Mouse (Mus musculus): ENCODE measurements around the gene Zswim3.
"Not testable (repeated sequence)": the region's sequence is repeated elsewhere in the genome, so short reads cannot be mapped to it uniquely, and the experiment has no call there.

The Zswim3 gene

GRCm38 (mm10) chr2:164781876-164782275 lies 23.0 kb upstream of the Zswim3 start:
- no peak for DNase-seq (ENCODE audit: low spot score in 2 of 2)

- no peak for DNase-seq (ENCODE audit: low spot score in 2 of 2)
These were observed 20.8 kb upstream of the Zswim3 start for GRCm38 (mm10) chr2:164783926-164784581.

- no peak for DNase-seq (ENCODE audit: low spot score in 2 of 2)
These were observed 20.0 kb upstream of the Zswim3 start for GRCm38 (mm10) chr2:164784869-164785420.

DNA sequence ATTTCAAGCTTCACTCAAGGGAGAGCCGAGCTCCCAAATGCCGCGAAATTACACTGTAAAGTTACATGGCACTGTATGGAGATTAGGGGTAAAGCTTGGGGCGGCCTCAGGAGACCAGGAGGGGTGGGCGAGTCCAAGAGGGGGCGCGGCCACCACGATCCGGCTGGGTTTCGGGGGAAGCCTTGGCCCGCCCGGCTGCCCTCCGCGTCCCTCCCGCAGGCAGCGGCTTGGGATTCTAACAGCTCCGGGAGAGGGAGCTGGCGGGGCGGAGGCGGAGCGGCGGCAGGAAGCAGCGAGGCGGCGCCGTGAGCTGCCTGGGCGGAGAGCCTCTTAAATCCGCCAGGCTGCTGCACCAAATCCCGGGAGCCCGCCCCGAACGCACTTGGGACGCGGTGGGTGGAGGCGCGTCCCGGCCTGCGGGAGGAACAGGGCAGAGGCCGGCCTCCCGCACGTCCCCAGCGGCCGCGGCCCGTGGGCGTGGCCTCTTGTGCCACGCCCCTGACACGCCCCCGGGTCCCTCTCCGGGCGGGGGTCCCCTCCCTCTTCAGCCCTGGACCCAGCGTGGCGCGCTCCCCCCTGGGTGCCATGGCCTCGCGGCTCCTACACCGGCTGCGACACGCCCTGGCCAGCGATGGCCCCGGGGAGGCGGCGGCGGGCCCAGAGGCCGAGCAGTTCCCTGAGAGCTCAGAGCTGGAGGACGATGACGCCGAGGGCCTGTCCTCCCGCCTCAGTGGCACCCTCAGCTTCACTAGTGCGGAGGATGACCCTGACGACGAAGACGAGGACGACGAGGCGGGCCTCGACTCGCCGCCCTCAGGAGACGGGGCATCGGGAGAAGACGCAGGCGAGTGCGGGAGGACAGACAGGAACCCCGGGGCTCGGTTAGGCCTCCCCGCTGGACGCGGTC lies 19.2 kb upstream of the Zswim3 start, which contains the start of gene Snx21:
Gene Snx21, plus strand, starts transcription at position 343 of the 907 bp plus-strand sequence.
- peak; percentile 83 to 92 for DNase-seq (ENCODE audit: low spot score in 2 of 2)

DNA sequence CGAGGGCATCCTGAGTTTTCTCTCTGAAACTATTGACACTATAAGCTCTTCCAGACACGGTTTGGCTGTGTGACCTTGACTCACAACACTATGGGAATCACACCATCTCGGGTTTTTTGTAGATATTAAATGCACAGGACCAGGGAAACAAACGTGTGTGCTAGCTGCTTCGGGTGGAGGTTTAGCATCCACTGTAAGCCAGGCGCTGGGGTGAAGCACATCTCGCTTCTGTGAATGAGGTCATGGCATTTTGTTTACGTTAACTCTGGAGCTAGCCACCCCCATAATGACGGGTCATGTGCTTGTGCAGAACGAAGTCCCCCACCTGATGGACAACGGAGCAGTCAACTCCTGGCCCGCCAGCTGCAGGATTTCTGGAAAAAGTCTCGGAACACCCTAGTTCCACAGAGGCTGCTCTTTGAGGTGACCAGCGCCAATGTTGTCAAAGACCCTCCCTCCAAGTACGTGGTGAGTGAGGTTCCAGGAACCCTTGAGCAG lies 18.5 kb upstream of the Zswim3 start:
- no peak for DNase-seq (ENCODE audit: low spot score in 2 of 2)

DNA sequence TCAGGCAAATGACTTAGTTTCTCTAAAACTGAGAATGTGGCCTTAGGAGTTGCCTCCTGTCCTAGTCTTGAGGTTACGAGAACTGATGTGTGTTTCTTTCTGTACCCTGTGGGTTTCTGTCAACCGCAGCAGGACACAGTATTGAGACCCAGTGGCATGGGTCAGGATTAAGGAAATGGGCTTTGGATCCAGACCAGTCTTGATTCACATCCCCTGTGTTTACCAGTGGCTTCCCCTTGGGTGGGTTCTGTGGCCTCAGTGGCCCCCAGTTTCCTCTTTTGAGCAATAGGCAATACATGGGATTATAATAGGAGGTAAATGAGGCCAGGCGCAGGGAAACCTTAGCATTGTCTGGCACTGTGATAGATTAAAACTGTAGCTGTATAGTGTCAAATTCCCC lies 17.9 kb upstream of the Zswim3 start:
- no peak for DNase-seq (ENCODE audit: low spot score in 2 of 2)

DNA sequence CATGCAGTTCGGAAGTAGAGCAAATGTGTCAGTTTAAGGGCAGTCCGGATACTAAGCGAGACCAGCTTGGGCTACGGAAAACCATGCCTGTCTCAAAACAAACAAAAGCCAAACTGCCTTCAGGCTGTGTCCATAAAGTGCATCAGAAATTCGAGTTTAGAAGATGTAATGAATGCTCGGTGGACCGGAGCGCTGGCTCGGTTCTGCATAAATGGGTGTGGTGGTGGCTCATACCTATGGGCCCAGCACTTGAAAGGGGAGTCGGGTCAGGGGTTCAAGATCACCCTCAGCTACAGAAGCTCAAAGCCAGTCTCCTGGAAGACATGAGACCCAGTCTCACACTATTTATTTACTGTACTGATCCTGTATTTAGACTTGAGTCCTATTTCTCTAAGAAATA lies 17.1 kb upstream of the Zswim3 start:
- DNase-seq (ENCODE audit: low spot score in 2 of 2), result no peak

GRCm38 (mm10) chr2:164788411-164788810 lies 16.5 kb upstream of the Zswim3 start:
- DNase-seq (ENCODE audit: low spot score in 2 of 2), result no peak

DNA sequence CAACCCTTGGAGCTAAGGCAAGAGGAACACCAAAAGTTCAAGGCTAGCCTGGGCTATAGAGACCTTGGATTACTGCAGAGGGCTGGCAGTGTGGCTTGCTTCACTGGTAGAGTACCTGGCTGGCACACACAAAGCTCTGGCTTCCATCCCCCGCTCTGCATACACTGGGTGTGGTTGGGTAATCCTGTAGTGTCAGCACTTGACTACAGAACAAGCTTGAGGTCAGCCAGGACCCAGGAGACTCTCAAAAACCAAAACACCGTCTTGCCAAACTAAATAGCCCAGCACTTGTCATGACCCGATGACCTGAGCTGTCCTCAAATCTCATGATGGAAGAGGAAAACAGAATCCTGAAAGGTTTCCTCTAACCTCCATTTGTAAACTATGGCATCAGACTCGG lies 14.4 kb upstream of the Zswim3 start:
- DNase-seq (ENCODE audit: low spot score in 2 of 2), result no peak

DNA sequence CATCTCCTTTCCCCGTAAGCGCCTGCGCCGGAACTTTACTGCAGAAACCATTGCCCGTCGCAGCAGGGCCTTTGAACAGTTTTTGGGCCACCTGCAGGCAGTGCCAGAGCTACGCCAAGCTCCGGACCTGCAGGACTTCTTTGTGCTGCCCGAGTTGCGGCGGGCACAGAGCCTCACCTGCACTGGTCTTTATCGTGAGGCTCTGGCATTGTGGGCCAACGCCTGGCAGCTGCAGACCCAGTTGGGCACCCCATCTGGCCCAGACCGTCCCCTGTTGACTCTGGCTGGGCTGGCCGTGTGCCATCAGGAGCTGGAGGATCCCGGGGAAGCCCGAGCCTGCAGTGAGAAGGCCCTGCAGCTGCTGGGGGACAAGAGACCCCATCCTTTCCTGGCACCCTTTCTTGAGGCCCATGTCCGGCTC lies 13.0 kb upstream of the Zswim3 start:
- DNase-seq (ENCODE audit: low spot score in 2 of 2), result no peak

DNA sequence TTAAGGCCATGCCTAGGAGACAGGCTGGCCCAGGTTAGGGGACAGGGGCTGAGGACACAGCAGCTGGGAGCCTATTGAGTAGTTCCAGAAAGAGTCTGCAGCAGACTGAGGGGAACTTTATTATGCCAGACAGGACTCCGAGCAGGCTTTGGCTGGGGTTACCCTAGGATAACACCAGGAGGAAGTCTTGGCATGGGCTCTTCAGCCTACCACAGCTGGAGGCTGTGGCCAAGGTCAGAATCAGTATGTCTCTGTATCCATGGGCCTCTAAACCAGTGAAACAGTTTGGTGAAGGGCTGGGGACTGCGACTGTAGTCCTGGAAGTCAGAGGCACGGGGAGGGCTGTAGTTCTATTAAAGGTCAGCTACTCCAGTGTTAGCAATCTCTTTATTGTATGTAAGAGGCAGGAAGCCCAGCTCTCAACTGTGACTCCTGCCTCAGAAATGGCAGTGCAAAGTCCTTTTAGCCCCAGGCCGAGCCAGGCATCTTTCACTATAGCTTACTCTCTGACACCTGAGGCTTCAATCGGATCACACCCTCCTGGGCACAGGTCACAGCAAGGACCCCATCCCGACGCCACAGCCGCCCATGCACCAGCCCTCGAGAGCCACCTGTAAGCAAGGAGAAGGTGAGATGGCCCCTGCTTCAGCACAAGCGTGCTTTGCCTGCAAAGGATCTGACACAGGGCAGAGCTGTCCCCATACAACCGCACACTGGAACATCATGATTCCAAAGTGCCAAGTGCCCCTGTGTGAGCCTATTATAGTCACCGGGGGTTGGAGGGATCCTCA lies 12.3 kb upstream of the Zswim3 start:
- DNase-seq (ENCODE audit: low spot score in 2 of 2), result no peak

DNA sequence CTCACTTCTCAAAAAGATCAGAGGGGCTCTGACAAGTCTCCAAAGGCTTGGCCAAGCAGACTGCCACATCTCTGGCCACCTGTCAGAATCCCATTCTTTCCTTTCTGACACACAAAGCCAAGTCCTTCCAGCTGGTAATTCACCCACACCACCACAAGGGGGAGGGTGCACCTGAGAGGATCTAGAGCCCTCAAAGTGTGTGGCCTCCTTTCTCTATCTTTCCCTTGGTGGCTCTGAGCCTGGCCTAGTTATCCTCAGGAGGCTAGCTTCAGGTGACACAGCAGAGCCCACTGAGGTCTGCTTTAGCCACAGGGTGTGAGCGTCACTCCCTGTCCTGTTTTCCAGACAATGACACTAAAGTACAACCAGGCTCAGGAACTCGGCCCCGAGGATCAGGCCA lies 11.7 kb upstream of the Zswim3 start:
- DNase-seq (ENCODE audit: low spot score in 2 of 2), result no peak

DNA sequence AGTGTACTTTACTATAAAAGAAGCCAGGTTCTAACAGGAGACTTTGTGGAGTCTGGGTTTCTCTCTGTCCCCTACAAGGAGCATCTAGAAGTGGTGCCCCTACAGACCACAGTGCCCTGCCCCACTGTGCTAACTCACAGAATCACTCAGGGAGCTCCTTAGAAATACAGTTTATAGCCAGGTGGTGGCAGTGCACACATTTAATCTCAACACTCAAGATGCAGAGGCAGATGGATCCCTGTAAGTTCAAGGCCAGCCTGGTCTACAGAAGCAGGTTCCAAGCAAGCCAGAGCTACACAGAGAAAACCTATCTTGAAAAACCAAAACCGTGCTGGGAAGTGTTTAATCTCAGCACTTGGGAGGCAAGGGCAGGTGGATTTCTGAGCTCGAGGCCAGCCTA lies 11.1 kb upstream of the Zswim3 start:
- DNase-seq (ENCODE audit: low spot score in 2 of 2), result no peak

- peak in 1 of 2 experiments; percentile 45 for DNase-seq (ENCODE audit: low spot score in 2 of 2)
These were observed 10.6 kb upstream of the Zswim3 start for GRCm38 (mm10) chr2:164794293-164794692.

- no peak for DNase-seq (ENCODE audit: low spot score in 2 of 2)
These were observed 9.0 kb upstream of the Zswim3 start for GRCm38 (mm10) chr2:164795868-164796267.

GRCm38 (mm10) chr2:164798554-164798953 lies 6.3 kb upstream of the Zswim3 start:
- not testable (repeated sequence) for DNase-seq (ENCODE audit: low spot score in 2 of 2)

- no peak for DNase-seq (ENCODE audit: low spot score in 2 of 2)
These were observed 4.5 kb upstream of the Zswim3 start for GRCm38 (mm10) chr2:164800252-164801004.

GRCm38 (mm10) chr2:164803201-164803920 lies 1.5 kb upstream of the Zswim3 start:
- no peak for DNase-seq (ENCODE audit: low spot score in 2 of 2)

DNA sequence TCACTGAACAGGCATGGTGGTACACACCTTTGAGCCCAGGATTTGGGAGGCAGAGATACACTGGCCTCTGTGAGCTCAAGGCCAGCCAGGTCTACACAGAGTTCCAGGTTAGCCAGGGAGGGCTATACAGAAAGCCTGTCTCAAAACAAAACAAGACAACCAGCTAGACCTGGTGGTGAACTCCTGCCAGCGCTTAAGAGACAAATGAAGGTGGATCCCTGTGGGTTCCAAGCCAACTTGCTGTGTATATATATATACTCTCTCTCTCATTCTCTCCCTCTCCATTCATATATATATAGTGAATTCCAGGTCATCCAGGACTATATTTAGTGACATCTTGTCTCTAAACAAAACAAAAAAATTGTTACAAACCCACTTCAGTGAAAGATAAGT lies 981 bp upstream of the Zswim3 start:
- DNase-seq (ENCODE audit: low spot score in 2 of 2), result no peak

DNA sequence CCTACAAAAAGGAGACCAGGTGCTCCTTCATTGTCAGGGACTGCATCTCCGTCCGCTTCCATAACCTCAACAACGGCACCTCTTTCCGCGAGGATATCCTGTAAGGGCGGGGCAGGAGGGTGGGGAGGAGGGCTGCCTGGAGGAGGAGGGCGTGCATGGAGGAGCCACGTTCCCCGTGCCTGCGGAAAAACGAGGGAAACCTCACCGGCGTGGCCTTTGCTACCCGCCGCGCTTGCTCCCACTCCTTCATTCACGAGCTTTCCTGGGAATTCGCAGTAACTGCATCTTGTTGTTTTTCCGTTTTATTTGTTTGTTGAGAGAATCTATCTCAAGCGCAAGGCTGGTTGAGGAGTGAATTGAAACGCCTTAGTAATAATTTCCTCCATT lies 427 bp downstream of the Zswim3 start:
- no peak for DNase-seq (ENCODE audit: low spot score in 2 of 2)
